Mouse (Mus musculus) CH12.LX (cell line): ENCODE results near the gene Vsig8. TPM values are rescaled to one million over a fixed set of nuclear protein-coding genes. Genes with fewer than 3 reads are reported as not detected.

Source experiments
- DNase-seq: peaks from one replicate; pipeline ENCODE4 v3.0.0-alpha.2; 2013; ENCODE audit errors: extremely low read depth
- H3K27ac ChIP-seq: 2 replicates; pipeline ENCODE4 v1.5.1; 2012; ENCODE audit warnings: low read depth, mild to moderate bottlenecking, control low read depth, moderate library complexity; ENCODE audit not compliant: insufficient read depth
- H3K27me3 ChIP-seq: replicated peaks from 2 replicates; pipeline ENCODE3; 2012; ENCODE audit warnings: inconsistent platforms
- H3K36me3 ChIP-seq, 2 experiments: replicated peaks in 1 of 2; 2 replicates each; pipeline versions ENCODE3 to v1.6.1; 2012; ENCODE audit warnings: inconsistent platforms in 1 of 2, low read length in 1 of 2, mild to moderate bottlenecking in 1 of 2, mixed read lengths in 1 of 2, moderate library complexity in 1 of 2; ENCODE audit not compliant: control insufficient read depth in 1 of 2, insufficient read depth in 1 of 2
- H3K4me1 ChIP-seq, 2 experiments: 2 replicates each; pipeline ENCODE4 v1.6.1; 2012; ENCODE audit warnings: inconsistent platforms in 1 of 2, moderate library complexity in 1 of 2; ENCODE audit not compliant: insufficient read depth in 2 of 2, control insufficient read depth in 1 of 2
- H3K4me2 ChIP-seq: 2 replicates; pipeline ENCODE4 v1.6.1; 2012; ENCODE audit warnings: low read depth, mild to moderate bottlenecking, control low read depth; ENCODE audit not compliant: poor library complexity, insufficient read depth, severe bottlenecking
- H3K4me3 ChIP-seq, 3 experiments: fragments of 150-350 bp in 1 of 3; sonication (generic) in 1 of 3; replicated peaks in 1 of 3; 2 replicates each; pipeline versions ENCODE3 to v1.5.1; 2011 to 2012; ENCODE audit warnings: low read depth in 2 of 3, low read length in 2 of 3, mild to moderate bottlenecking in 2 of 3, moderate library complexity in 2 of 3, control low read depth in 1 of 3, improper control_type of control experiment in 1 of 3, inconsistent platforms in 1 of 3, mixed read lengths in 1 of 3; ENCODE audit not compliant: poor library complexity in 1 of 3
- H3K79me2 ChIP-seq: replicated peaks from 2 replicates; pipeline ENCODE4 v1.6.1; 2012; ENCODE audit warnings: mild to moderate bottlenecking, moderate library complexity; ENCODE audit not compliant: control insufficient read depth, poor library complexity, insufficient read depth, severe bottlenecking; ENCODE audit errors: extremely low read depth
- H3K9ac ChIP-seq: 2 replicates; pipeline ENCODE4 v1.6.1; 2012; ENCODE audit warnings: low read depth, mild to moderate bottlenecking, control low read depth, moderate library complexity; ENCODE audit not compliant: insufficient read depth
- H3K9me3 ChIP-seq: replicated peaks from 2 replicates; pipeline ENCODE3; 2012; ENCODE audit warnings: low read length, inconsistent platforms, mixed read lengths
- BHLHE40 ChIP-seq: IDR thresholded peaks from 2 replicates; pipeline ENCODE4 v1.6.1; 2011; ENCODE audit warnings: mild to moderate bottlenecking, low read depth, low read length, improper control_type of control experiment
- EP300 ChIP-seq: IDR thresholded peaks from 2 replicates; pipeline ENCODE4 v1.6.1; 2011; ENCODE audit warnings: low read length, improper control_type of control experiment
- HCFC1 ChIP-seq: IDR thresholded peaks from 2 replicates; pipeline ENCODE4 v1.6.1; 2012; ENCODE audit warnings: low read depth, mild to moderate bottlenecking, inconsistent platforms, low read length, improper control_type of control experiment
- IRF4 ChIP-seq: IDR thresholded peaks from 2 replicates; pipeline ENCODE4 v1.6.1; 2014; ENCODE audit warnings: low read depth, mild to moderate bottlenecking, inconsistent platforms, low read length, improper control_type of control experiment
- JUN ChIP-seq: IDR thresholded peaks from 2 replicates; pipeline ENCODE4 v1.6.1; 2011; ENCODE audit warnings: low read depth, mild to moderate bottlenecking, low read length, improper control_type of control experiment, moderate library complexity; ENCODE audit not compliant: insufficient read depth
- JUND ChIP-seq: conservative IDR thresholded peaks from 2 replicates; pipeline ENCODE4 v1.6.1; 2011; ENCODE audit warnings: low read depth, low read length, improper control_type of control experiment
- KAT2A ChIP-seq: IDR thresholded peaks from 2 replicates; pipeline ENCODE4 v1.6.1; 2012; ENCODE audit warnings: low read length, improper control_type of control experiment, inconsistent platforms; ENCODE audit not compliant: insufficient replicate concordance
- MAFK ChIP-seq: IDR thresholded peaks from 2 replicates; pipeline ENCODE4 v1.6.1; 2011; ENCODE audit warnings: low read length, improper control_type of control experiment; ENCODE audit not compliant: insufficient replicate concordance
- MAX ChIP-seq: IDR thresholded peaks from 2 replicates; pipeline ENCODE4 v1.6.1; 2011; ENCODE audit warnings: low read length, improper control_type of control experiment
- MXI1 ChIP-seq: IDR thresholded peaks from 2 replicates; pipeline ENCODE4 v1.6.1; 2011; ENCODE audit warnings: mild to moderate bottlenecking, low read depth, low read length, improper control_type of control experiment
- MYC ChIP-seq: IDR thresholded peaks from 2 replicates; pipeline ENCODE4 v1.6.1; 2011; ENCODE audit warnings: low read depth, mild to moderate bottlenecking, improper control_type of control experiment, low read length
- NELFE ChIP-seq: IDR thresholded peaks from 2 replicates; pipeline ENCODE4 v1.6.1; 2011; ENCODE audit warnings: low read depth, low read length, improper control_type of control experiment
- NRF1 ChIP-seq: IDR thresholded peaks from 2 replicates; pipeline ENCODE4 v1.6.1; 2014; ENCODE audit warnings: low read depth, mild to moderate bottlenecking, inconsistent platforms, low read length, improper control_type of control experiment, moderate library complexity
- RCOR1 ChIP-seq: conservative IDR thresholded peaks from 2 replicates; pipeline ENCODE4 v1.6.1; 2012; ENCODE audit warnings: low read depth, mild to moderate bottlenecking, inconsistent platforms, low read length, improper control_type of control experiment
- TBP ChIP-seq: conservative IDR thresholded peaks from 2 replicates; pipeline ENCODE4 v1.6.1; 2011; ENCODE audit warnings: low read depth, low read length, improper control_type of control experiment
- UBTF ChIP-seq: IDR thresholded peaks from 2 replicates; pipeline ENCODE4 v1.6.1; 2012; ENCODE audit warnings: low read depth, mild to moderate bottlenecking, inconsistent platforms, low read length, improper control_type of control experiment, moderate library complexity
- USF1 ChIP-seq: IDR thresholded peaks from 2 replicates; pipeline ENCODE4 v1.6.1; 2014; ENCODE audit warnings: low read depth, mild to moderate bottlenecking, inconsistent platforms, low read length, improper control_type of control experiment
- ZC3H11A ChIP-seq: IDR thresholded peaks from 2 replicates; pipeline ENCODE4 v1.6.1; 2012; ENCODE audit warnings: low read depth, mild to moderate bottlenecking, inconsistent platforms, low read length, improper control_type of control experiment
- ZMIZ1 ChIP-seq: IDR thresholded peaks from 2 replicates; pipeline ENCODE4 v1.6.1; 2012; ENCODE audit warnings: low read depth, mild to moderate bottlenecking, inconsistent platforms, low read length, improper control_type of control experiment
- dilution Hi-C: fragments of 300-500 bp; cut with MboI; formaldehyde crosslinking; loops from 2 replicates; pipeline ENCODE4 v1.14.3; 2020; ENCODE audit warnings: low sequenced_read_pairs; ENCODE audit not compliant: extremely low pct_unique_long_range_greater_than_20kb, extremely low pct_ligation_motif_present
- in situ Hi-C: fragments of 300-500 bp; cut with MboI; formaldehyde crosslinking; loops from 3 replicates; pipeline ENCODE4 v1.14.3; 2019; ENCODE audit warnings: low sequenced_read_pairs, low pct_ligation_motif_present, low pct_unique_long_range_greater_than_20kb, mixed read lengths
- polyA plus RNA-seq: library from polyadenylated mRNA; unstranded; fragments of >175 nt; gene quantifications from 2 replicates; pipeline ENCODE4 v1.2.1, GENCODE M21; 2012; ENCODE audit warnings: low read depth; ENCODE audit not compliant: insufficient read length
- total RNA-seq, 2 experiments: library from RNA; depleted of rRNA; stranded (reverse); fragments of 300-350 nt in 1 of 2; fragments of >200 nt in 1 of 2; gene quantifications; 2 replicates each; pipeline ENCODE4 v1.2.3; 2012 to 2014

The Vsig8 gene
- total and polyA plus RNA-seq, 3 experiments: 0.17 to 0.29 TPM; not detected in 1

DNA sequence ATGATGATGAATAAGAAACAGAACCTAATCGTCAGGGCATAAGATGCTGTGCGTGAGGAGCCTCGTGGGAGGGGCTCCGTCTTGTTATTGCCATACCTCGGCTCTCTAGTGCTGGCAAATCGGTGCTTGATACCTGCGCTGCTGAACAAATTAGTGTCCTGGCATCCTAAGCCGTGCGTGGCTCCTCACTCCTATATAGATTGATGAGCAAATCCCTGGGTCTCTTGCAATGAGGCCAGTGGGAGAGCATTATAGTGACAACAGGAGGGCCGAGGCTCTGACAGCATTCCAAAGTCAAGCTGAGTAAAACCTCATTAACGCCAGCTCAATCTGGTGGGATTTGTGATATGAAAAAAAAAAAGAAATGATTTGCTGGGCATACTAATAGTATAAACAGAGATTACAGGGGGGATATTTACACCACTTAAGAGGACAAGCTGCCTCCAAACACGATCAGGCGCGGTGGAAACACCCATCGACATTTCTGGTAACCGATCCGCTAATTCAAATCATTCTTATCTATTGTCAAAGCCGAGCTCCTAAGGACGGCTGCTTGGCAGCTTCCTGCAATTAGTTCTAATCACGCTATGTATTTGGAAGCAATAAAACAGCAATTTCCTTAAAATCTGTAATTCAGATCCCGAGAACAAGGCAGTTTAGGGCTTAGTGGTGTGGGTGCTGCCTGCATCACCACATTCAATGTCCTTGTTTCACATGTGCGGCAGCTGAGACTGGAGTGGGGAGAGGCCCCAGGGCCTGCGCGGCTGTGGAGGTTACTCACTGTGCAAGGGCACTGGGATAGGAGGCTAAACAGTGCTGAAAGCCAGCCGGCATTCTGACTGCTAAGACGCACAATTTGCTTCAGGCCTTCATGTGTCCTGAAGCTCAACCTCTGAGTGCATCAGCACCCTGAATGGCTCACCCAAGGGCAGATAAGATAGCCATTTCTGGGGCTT is 30.2 kb downstream of the Vsig8 start:
- no peaks in the 10 kb centered on the region for H3K27me3 ChIP-seq

GRCm38 (mm10) chr1:172590385-172590784 is 34.6 kb downstream of the Vsig8 start, which contains the start of gene Slamf8:
Gene Slamf8 (minus strand): TSS chr1:172590568.
- Histone ChIP-seq H3K9ac (no peak within 1 kb of the TSS), H3K4me2 (peak within 1 kb of the TSS; percentile 14; the same call in 1 of the 2 replicates), H3K9me3 (no peaks in the 10 kb centered on the region), H3K79me2 (no peaks in the 10 kb centered on the region), H3K27me3 (no peaks in the 10 kb centered on the region), H3K36me3 (no peaks in the 10 kb centered on the region), H3K4me3 (no peak within 1 kb of the TSS), H3K27ac (no peak within 1 kb of the TSS), H3K4me1 (peaks cover 8 to 24% of the 10 kb centered on the region in 2 experiments)
- peak; percentile 39 for DNase-seq
- in situ Hi-C loops (no loop called here), dilution Hi-C loops (no loop called here)
- TF ChIP-seq IRF4 (peak; percentile 76), UBTF (no peak), ZMIZ1 (no peak), EP300 (peak; percentile 63), ZC3H11A (no peak), MYC (peak; percentile 90), MXI1 (peak; percentile 72), JUND (peak; percentile 34), BHLHE40 (peak; percentile 73), USF1 (no peak), JUN (no peak), HCFC1 (no peak), MAX (peak; percentile 89)

More for the DNA sequence above, 30.2 kb downstream of the Vsig8 start:
- Histone ChIP-seq H3K79me2 (no peaks in the 10 kb centered on the region), H3K4me3 (no peak overlapping the region), H3K4me1 (peaks cover 7 to 21% of the 10 kb centered on the region in 2 experiments), H3K9ac (no peak overlapping the region), H3K36me3 (no peaks in the 10 kb centered on the region), H3K27ac (no peak overlapping the region), H3K4me2 (no peak overlapping the region), H3K9me3 (no peaks in the 10 kb centered on the region)
- dilution Hi-C loops: no loop called here
- no peak for DNase-seq
- no peak for TF ChIP-seq EP300
- TF ChIP-seq JUN: no peak
- no peak for TF ChIP-seq TBP
- no peak for TF ChIP-seq RCOR1
- no peak for TF ChIP-seq KAT2A
- no peak for TF ChIP-seq NRF1
- no peak for TF ChIP-seq UBTF
- TF ChIP-seq MAFK: no peak
- no peak for TF ChIP-seq NELFE
- in situ Hi-C loops: loop anchor here (5.0 kb wide), 1 partner anchor 34 kb away; no protein-coding TSS in a partner anchor
